Mouse (Mus musculus): ENCODE measurements around the gene Nudt14. TPM values are rescaled to one million over a fixed set of nuclear protein-coding genes. Genes with fewer than 3 reads are reported as not detected.

Nudt14 gene
- polyA plus RNA-seq, 2 experiments: 6.3 to 16.9 TPM

DNA sequence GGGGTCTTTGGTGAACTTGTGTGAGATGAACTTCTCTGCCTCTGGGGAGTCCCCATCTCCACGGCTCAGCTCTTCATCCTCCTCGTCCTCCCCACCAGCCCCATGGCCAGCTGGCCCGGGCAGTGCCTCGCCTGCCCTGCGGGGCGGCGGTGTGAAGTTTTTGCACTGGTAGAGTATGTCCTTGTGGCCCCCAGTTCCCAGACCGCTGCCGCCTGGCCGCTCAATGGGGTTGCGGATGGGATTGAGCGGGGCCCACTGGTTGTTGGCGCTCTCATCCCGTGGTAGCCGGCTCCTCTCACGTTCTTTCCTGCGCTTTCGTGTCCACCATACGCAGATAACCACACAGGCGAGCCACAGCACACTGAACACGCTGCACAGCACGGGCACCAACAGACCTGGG lies 32.9 kb downstream of the Nudt14 start:
- Histone ChIP-seq H3K36me3 (replicated peaks; ENCODE audit: control insufficient read depth, insufficient read depth, low read depth) (no peaks in the 10 kb centered on the region), H3K4me3 (ENCODE audit: insufficient read depth in 1 of 2, low read depth in 2 of 2, low read length in 2 of 2) (no peak overlapping the region), H3K4me2 (ENCODE audit: low read depth) (no peak overlapping the region), H3K27ac (no peak overlapping the region), H3K4me1 (replicated peaks; ENCODE audit: control insufficient read depth in 2 of 2, insufficient read depth in 2 of 2, low read length in 1 of 2) (no peaks in the 10 kb centered on the region), H3K9me3 (ENCODE audit: control insufficient read depth, low read length) (no peaks in the 10 kb centered on the region), H3K27me3 (ENCODE audit: control insufficient read depth, insufficient read depth, low read length) (no peaks in the 10 kb centered on the region; the same call in 1 of the 2 replicates), H3K9ac (replicated peaks) (no peak overlapping the region)
- DNase-seq (ENCODE audit: low read depth in 3 of 3, low spot score in 3 of 3) (no peak), ATAC-seq (ENCODE audit: insufficient read depth) (no peak)
- WGBS (ENCODE audit: insufficient replicate concordance): 82% methylated on average over 22 of the region's 22 CpGs
- TF ChIP-seq EP300 (IDR thresholded peaks at IDR 0.05; ENCODE audit: low read depth) (no peak), CTCF (IDR thresholded peaks at IDR 0.05; ENCODE audit: low read depth) (no peak)

- no peak overlapping the region for H3K4me2 ChIP-seq (ENCODE audit: low read depth)
- H3K36me3 ChIP-seq (replicated peaks; ENCODE audit: control insufficient read depth, insufficient read depth, low read depth): no peaks in the 10 kb centered on the region
- TF ChIP-seq EP300 (IDR thresholded peaks at IDR 0.05; ENCODE audit: low read depth) (no peak), CTCF (IDR thresholded peaks at IDR 0.05; ENCODE audit: low read depth) (no peak)
- no peak overlapping the region for H3K9ac ChIP-seq (replicated peaks)
- no peaks in the 10 kb centered on the region for H3K9me3 ChIP-seq (ENCODE audit: control insufficient read depth, low read length)
- H3K4me3 ChIP-seq (ENCODE audit: insufficient read depth in 1 of 2, low read depth in 2 of 2, low read length in 2 of 2): no peak overlapping the region
- 63% methylated on average over 5 of the region's 5 CpGs for WGBS (ENCODE audit: insufficient replicate concordance)
- no peaks in the 10 kb centered on the region; the same call in 1 of the 2 replicates for H3K27me3 ChIP-seq (ENCODE audit: control insufficient read depth, insufficient read depth, low read length)
- no peak for ATAC-seq (ENCODE audit: insufficient read depth)
- DNase-seq (ENCODE audit: low read depth in 3 of 3, low spot score in 3 of 3): no peak
- H3K4me1 ChIP-seq (replicated peaks; ENCODE audit: control insufficient read depth in 2 of 2, insufficient read depth in 2 of 2, low read length in 1 of 2): no peaks in the 10 kb centered on the region
- H3K27ac ChIP-seq: no peak overlapping the region
Measured at GRCm38 (mm10) chr12:112905001-112905400, 36.9 kb downstream of the Nudt14 start.

- Histone ChIP-seq H3K4me1 (replicated peaks; ENCODE audit: control insufficient read depth in 2 of 2, insufficient read depth in 2 of 2, low read length in 1 of 2) (no peaks in the 10 kb centered on the region), H3K9me3 (ENCODE audit: control insufficient read depth, low read length) (no peaks in the 10 kb centered on the region), H3K36me3 (replicated peaks; ENCODE audit: control insufficient read depth, insufficient read depth, low read depth) (no peaks in the 10 kb centered on the region), H3K4me3 (ENCODE audit: insufficient read depth in 1 of 2, low read depth in 2 of 2, low read length in 2 of 2) (no peak overlapping the region), H3K9ac (replicated peaks) (no peak overlapping the region), H3K27me3 (ENCODE audit: control insufficient read depth, insufficient read depth, low read length) (no peaks in the 10 kb centered on the region; the same call in 1 of the 2 replicates), H3K27ac (no peak overlapping the region), H3K4me2 (ENCODE audit: low read depth) (no peak overlapping the region)
- 67% methylated on average over 8 of the region's 8 CpGs for WGBS (ENCODE audit: insufficient replicate concordance)
- TF ChIP-seq CTCF (IDR thresholded peaks at IDR 0.05; ENCODE audit: low read depth): no peak
- no peak for TF ChIP-seq EP300 (IDR thresholded peaks at IDR 0.05; ENCODE audit: low read depth)
- no peak for ATAC-seq (ENCODE audit: insufficient read depth)
- no peak for DNase-seq (ENCODE audit: low read depth in 3 of 3, low spot score in 3 of 3)
Measured at GRCm38 (mm10) chr12:112903941-112904340, 38.0 kb downstream of the Nudt14 start.

- no peak for TF ChIP-seq CTCF (IDR thresholded peaks at IDR 0.05; ENCODE audit: low read depth)
- no peak for TF ChIP-seq EP300 (IDR thresholded peaks at IDR 0.05; ENCODE audit: low read depth)
- ATAC-seq (ENCODE audit: insufficient read depth): no peak
Measured at GRCm38 (mm10) chr12:112900641-112901040, 41.3 kb downstream of the Nudt14 start.

GRCm38 (mm10) chr12:112898960-112899359 lies 43.0 kb downstream of the Nudt14 start:
- no peaks in the 10 kb centered on the region for H3K36me3 ChIP-seq (replicated peaks; ENCODE audit: control insufficient read depth, insufficient read depth, low read depth)
- ATAC-seq (ENCODE audit: insufficient read depth): no peak
- no peaks in the 10 kb centered on the region; the same call in 1 of the 2 replicates for H3K27me3 ChIP-seq (ENCODE audit: control insufficient read depth, insufficient read depth, low read length)
- H3K4me1 ChIP-seq (replicated peaks; ENCODE audit: control insufficient read depth in 2 of 2, insufficient read depth in 2 of 2, low read length in 1 of 2): peaks cover 0 to 3% of the 10 kb centered on the region in 2 experiments; a peak in 2 of 4 replicates
- no peak overlapping the region for H3K27ac ChIP-seq
- H3K4me3 ChIP-seq (ENCODE audit: insufficient read depth in 1 of 2, low read depth in 2 of 2, low read length in 2 of 2): no peak overlapping the region
- no peak overlapping the region for H3K4me2 ChIP-seq (ENCODE audit: low read depth)
- WGBS (ENCODE audit: insufficient replicate concordance): 37% methylated on average over 4 of the region's 4 CpGs
- no peaks in the 10 kb centered on the region for H3K9me3 ChIP-seq (ENCODE audit: control insufficient read depth, low read length)
- TF ChIP-seq EP300 (IDR thresholded peaks at IDR 0.05; ENCODE audit: low read depth) (no peak), CTCF (IDR thresholded peaks at IDR 0.05; ENCODE audit: low read depth) (no peak)
- DNase-seq (ENCODE audit: low read depth in 3 of 3, low spot score in 3 of 3): no peak
- no peak overlapping the region for H3K9ac ChIP-seq (replicated peaks)

More at GRCm38 (mm10) chr12:112900641-112901040, 41.3 kb downstream of the Nudt14 start:
- H3K4me2 ChIP-seq (ENCODE audit: low read depth): no peak overlapping the region
- H3K4me1 ChIP-seq (replicated peaks; ENCODE audit: control insufficient read depth in 2 of 2, insufficient read depth in 2 of 2, low read length in 1 of 2): no peaks in the 10 kb centered on the region
- H3K4me3 ChIP-seq (ENCODE audit: insufficient read depth in 1 of 2, low read depth in 2 of 2, low read length in 2 of 2): no peak overlapping the region
- no peak for DNase-seq (ENCODE audit: low read depth in 3 of 3, low spot score in 3 of 3)
- H3K27ac ChIP-seq: no peak overlapping the region
- whole genome bisulfite sequencing (ENCODE audit: insufficient replicate concordance): 65% methylated on average over 9 of the region's 9 CpGs
- H3K27me3 ChIP-seq (ENCODE audit: control insufficient read depth, insufficient read depth, low read length): no peaks in the 10 kb centered on the region
- no peaks in the 10 kb centered on the region for H3K36me3 ChIP-seq (replicated peaks; ENCODE audit: control insufficient read depth, insufficient read depth, low read depth)
- no peak overlapping the region for H3K9ac ChIP-seq (replicated peaks)
- H3K9me3 ChIP-seq (ENCODE audit: control insufficient read depth, low read length): no peaks in the 10 kb centered on the region
